Mouse (Mus musculus) thymus, adult 2 months (tissue): ENCODE results near the gene Klhl9. TPM values are rescaled to one million over a fixed set of nuclear protein-coding genes. Genes with fewer than 3 reads are reported as not detected.
A peak's percentile ranks its signal among the peaks of the same experiment; 100 is the strongest.

Source experiments
- DNase-seq: peaks from one replicate; pipeline ENCODE4 v3.0.0; 2021
- H3K27ac ChIP-seq: fragments of 200-500 bp; 2 replicates; pipeline ENCODE4 v1.5.1; 2012; ENCODE audit warnings: low read length, control low read depth; ENCODE audit not compliant: control insufficient read depth, insufficient read depth
- H3K27me3 ChIP-seq: fragments of 200-500 bp; 2 replicates; pipeline ENCODE4 v1.6.1; 2012; ENCODE audit warnings: mild to moderate bottlenecking, low read length, moderate library complexity, mixed read lengths; ENCODE audit not compliant: control insufficient read depth, insufficient read depth
- H3K36me3 ChIP-seq: fragments of 200-500 bp; 2 replicates; pipeline ENCODE4 v1.6.1; 2012; ENCODE audit warnings: mild to moderate bottlenecking, low read length, moderate library complexity; ENCODE audit not compliant: control insufficient read depth, insufficient read depth
- H3K4me1 ChIP-seq: fragments of 200-500 bp; replicated peaks from 2 replicates; pipeline ENCODE4 v1.6.1; 2012; ENCODE audit warnings: low read length; ENCODE audit not compliant: control insufficient read depth, insufficient read depth
- H3K4me3 ChIP-seq: fragments of 200-500 bp; 2 replicates; pipeline ENCODE4 v1.5.1; 2012; ENCODE audit warnings: mild to moderate bottlenecking, low read length, control low read depth, moderate library complexity; ENCODE audit not compliant: control insufficient read depth, insufficient read depth
- CTCF ChIP-seq: fragments of 200-500 bp; IDR thresholded peaks from 2 replicates; pipeline ENCODE4 v1.5.1; 2012; ENCODE audit warnings: mild to moderate bottlenecking, control low read depth, low read length, moderate library complexity, borderline replicate concordance; ENCODE audit not compliant: control insufficient read depth, poor library complexity, insufficient read depth; ENCODE audit errors: extremely low read depth
- POLR2A ChIP-seq: fragments of 200-500 bp; IDR thresholded peaks from 2 replicates; pipeline ENCODE4 v1.6.1; 2012; ENCODE audit warnings: mild to moderate bottlenecking, low read length, control low read depth, moderate library complexity; ENCODE audit not compliant: control insufficient read depth, poor library complexity, insufficient read depth; ENCODE audit errors: extremely low read depth
- WGBS: fragments of 180-500 bp; shearing (Covaris S2); methylation state at CpG from one replicate; pipeline ENCODE4 v1.1.7; 2018; 5-methylcytosine and 5-hydroxymethylcytosine counted together
- polyA plus RNA-seq: library from polyadenylated mRNA; depleted of rRNA; stranded (reverse); fragments of >200 nt; gene quantifications from 2 replicates; pipeline ENCODE4 v1.2.3, GENCODE M21; 2012

Klhl9 gene
- polyA plus RNA-seq, 1 experiment: 21.3 TPM

DNA sequence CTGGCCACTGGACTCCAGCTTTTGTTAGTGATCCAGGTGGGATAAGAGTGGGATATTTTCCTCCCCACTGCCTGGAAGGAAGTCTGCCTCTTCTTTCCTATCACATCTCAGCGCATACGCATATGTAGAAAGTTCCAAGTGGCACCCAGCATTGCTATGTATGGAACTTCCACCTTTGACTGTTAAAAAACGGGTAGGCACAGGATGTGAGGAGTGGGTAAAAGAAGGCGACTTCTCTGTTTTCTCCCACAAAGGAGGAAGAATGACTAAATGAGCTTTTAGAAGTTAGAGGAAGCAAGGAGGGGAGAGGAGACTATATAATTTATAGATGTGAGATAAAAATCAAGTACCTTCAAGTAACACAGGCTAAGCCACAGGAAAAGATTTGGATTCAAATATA is 19.2 kb upstream of the Klhl9 start:
- DNase-seq: no peak
- no peak overlapping the region for H3K4me3 ChIP-seq
- H3K36me3 ChIP-seq: no peaks in the 10 kb centered on the region
- TF ChIP-seq CTCF: no peak
- no peak for TF ChIP-seq POLR2A
- peaks cover 4% of the 10 kb centered on the region for H3K4me1 ChIP-seq
- no peaks in the 10 kb centered on the region for H3K27me3 ChIP-seq
- 23% methylated on average over 4 of the region's 4 CpGs for WGBS
- H3K27ac ChIP-seq: no peak overlapping the region

- Histone ChIP-seq H3K36me3 (no peaks in the 10 kb centered on the region), H3K4me3 (no peak overlapping the region), H3K27ac (no peak overlapping the region), H3K27me3 (no peaks in the 10 kb centered on the region), H3K4me1 (peaks cover 4% of the 10 kb centered on the region)
- no peak for TF ChIP-seq POLR2A
- TF ChIP-seq CTCF: no peak
- 89% methylated on average over 6 of the region's 6 CpGs for WGBS
- DNase-seq: no peak
These were observed 16.8 kb upstream of the Klhl9 start for GRCm38 (mm10) chr4:88739036-88739435.

DNA sequence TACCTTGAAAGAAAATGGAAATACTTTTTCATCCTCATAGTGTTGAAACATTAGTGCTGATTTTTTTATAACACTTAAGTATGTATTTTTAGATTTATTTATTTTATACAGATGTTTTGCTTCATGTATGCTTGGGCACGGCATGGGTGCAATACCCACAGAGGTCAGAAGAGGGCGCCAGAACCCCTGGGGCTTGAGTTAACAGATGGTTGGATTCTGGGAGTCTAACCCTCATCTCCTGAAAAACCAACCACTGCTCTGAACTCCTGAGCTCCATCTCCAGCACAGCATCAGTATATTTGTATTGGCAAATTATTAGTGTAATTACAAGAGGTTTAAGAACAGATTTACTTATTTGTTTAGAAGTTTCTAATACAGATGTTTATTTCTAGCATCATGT is 16.2 kb upstream of the Klhl9 start:
- H3K4me3 ChIP-seq: no peak overlapping the region
- no peaks in the 10 kb centered on the region for H3K36me3 ChIP-seq
- peak; percentile 78 for DNase-seq
- no peak for TF ChIP-seq POLR2A
- 5% methylated on average over 2 of the region's 2 CpGs for WGBS
- H3K4me1 ChIP-seq: peaks cover 4% of the 10 kb centered on the region
- H3K27ac ChIP-seq: no peak overlapping the region
- H3K27me3 ChIP-seq: no peaks in the 10 kb centered on the region

DNA sequence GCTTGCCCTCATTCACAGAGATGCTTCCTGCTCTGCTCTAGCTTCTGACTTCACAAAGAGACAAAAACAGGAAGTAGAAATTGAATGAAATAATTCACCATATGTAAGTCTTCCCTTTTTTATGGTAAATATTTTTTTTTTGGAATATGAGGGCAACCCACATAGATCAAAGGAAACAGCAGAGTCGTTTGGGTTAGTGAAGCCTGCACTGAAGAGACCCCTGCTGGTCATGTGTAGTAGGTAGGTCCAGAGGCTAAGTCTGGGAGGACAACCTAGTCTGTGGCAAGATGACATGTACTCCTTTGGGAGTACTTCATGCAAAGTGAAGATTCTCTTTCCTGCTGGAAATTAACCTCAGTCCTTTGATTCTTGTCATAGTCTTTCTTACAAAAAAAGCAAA is 5.1 kb upstream of the Klhl9 start:
- Histone ChIP-seq H3K4me1 (no peaks in the 10 kb centered on the region), H3K27ac (no peak overlapping the region), H3K27me3 (no peaks in the 10 kb centered on the region), H3K4me3 (no peak overlapping the region), H3K36me3 (no peaks in the 10 kb centered on the region)
- DNase-seq: peak; percentile 59
- WGBS: 0% methylated on average over 1 of the region's 1 CpGs
- TF ChIP-seq POLR2A (no peak), CTCF (no peak)

GRCm38 (mm10) chr4:88726727-88727126 is 4.5 kb upstream of the Klhl9 start:
- DNase-seq: no peak
- Histone ChIP-seq H3K4me3 (no peak overlapping the region), H3K36me3 (no peaks in the 10 kb centered on the region), H3K27me3 (no peaks in the 10 kb centered on the region), H3K27ac (no peak overlapping the region), H3K4me1 (no peaks in the 10 kb centered on the region)
- TF ChIP-seq POLR2A (no peak), CTCF (no peak)
- whole genome bisulfite sequencing: 34% methylated on average over 6 of the region's 6 CpGs

- no peak for DNase-seq
- Histone ChIP-seq H3K27me3 (no peaks in the 10 kb centered on the region), H3K4me1 (peaks cover 13% of the 10 kb centered on the region), H3K36me3 (peaks cover 11% of the 10 kb centered on the region), H3K4me3 (no peak overlapping the region), H3K27ac (no peak overlapping the region)
- WGBS: 74% methylated on average over 8 of the region's 8 CpGs
- TF ChIP-seq POLR2A: no peak
- no peak for TF ChIP-seq CTCF
These were observed 1.3 kb upstream of the Klhl9 start for GRCm38 (mm10) chr4:88723497-88724090.

- 33% methylated on average over 1 of the region's 1 CpGs for WGBS
- Histone ChIP-seq H3K4me1 (peaks cover 15% of the 10 kb centered on the region), H3K27me3 (no peaks in the 10 kb centered on the region), H3K36me3 (peaks cover 16% of the 10 kb centered on the region), H3K4me3 (no peak overlapping the region), H3K27ac (no peak overlapping the region)
- DNase-seq: no peak
- no peak for TF ChIP-seq POLR2A
- no peak for TF ChIP-seq CTCF
These were observed 3.5 kb downstream of the Klhl9 start for GRCm38 (mm10) chr4:88718715-88719114.
